11 mouse cellular contexts compared by ENCODE assay signal in the genomic region with DNA sequence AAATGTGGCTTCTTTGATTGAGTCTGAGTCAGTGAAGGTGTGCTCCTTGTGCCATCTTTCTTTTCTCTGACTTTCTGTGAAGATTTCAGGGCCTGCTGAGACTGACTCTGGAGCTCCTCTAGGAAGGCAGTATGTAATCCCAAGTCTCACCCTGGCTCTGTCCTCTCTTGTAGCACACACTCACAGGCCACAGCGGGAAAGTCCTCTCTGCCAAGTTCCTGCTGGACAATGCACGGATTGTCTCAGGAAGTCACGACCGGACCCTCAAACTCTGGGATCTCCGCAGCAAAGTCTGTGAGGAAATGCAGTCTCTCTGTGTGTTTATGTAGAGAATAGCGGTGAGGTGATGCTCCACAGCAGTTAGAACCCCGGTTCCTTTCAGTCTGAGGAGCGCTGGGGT. TPM values are rescaled to one million over a fixed set of nuclear protein-coding genes. Genes with fewer than 3 reads are reported as not detected.
DNase-seq lines count a peak whose midpoint lies in the region; ATAC-seq and TF ChIP-seq lines count a peak whose summit lies in the region.
"Had no signal": no experiment of that assay in that cellular context is flagged by ENCODE, and none has a peak within 500 bp of the region (broad histone marks: within the 10 kb centered on the region; RNA-seq: fewer than 3 reads in every experiment).

No protein-coding gene starts in this region.

- H3K9ac ChIP-seq in intestine, embryonic 14.5 days (ENCODE audit: low read length) = no peak overlapping the region
- H3K9ac ChIP-seq: liver, postnatal 0 days had no signal

- no peak overlapping the region for H3K4me3 ChIP-seq in heart, embryonic 10.5 days
- H3K4me3 ChIP-seq in intestine, embryonic 14.5 days (ENCODE audit: low read depth, low read length) = no peak overlapping the region
- H3K4me3 ChIP-seq in olfactory bulb, adult 2 months (ENCODE audit: insufficient read depth, low read depth, low read length) = no peak overlapping the region

- TF ChIP-seq CTCF in olfactory bulb, adult 2 months (IDR thresholded peaks at IDR 0.05; ENCODE audit: insufficient read depth, low read depth, low read length) = no peak

- no peak for ATAC-seq in intestine, embryonic 14.5 days (replicated peaks; ENCODE audit: low FRiP score, low TSS enrichment, low read depth)
- ATAC-seq: liver, postnatal 0 days had no signal

- no peaks in the 10 kb centered on the region for H3K4me1 ChIP-seq in heart, embryonic 10.5 days
- H3K4me1 ChIP-seq in intestine, embryonic 14.5 days (replicated peaks; ENCODE audit: control insufficient read depth, insufficient read depth, low read length) = peaks cover 3% of the 10 kb centered on the region; the same call in 1 of the 2 replicates
- H3K4me1 ChIP-seq in olfactory bulb, adult 2 months (ENCODE audit: control insufficient read depth, insufficient read depth, low read length) = peaks cover 8% of the 10 kb centered on the region

- 78% methylated on average over 8 of the region's 8 CpGs for WGBS in heart, embryonic 10.5 days
- 64% methylated on average over 8 of the region's 8 CpGs for WGBS in intestine, embryonic 14.5 days
- 51% methylated on average over 8 of the region's 8 CpGs for WGBS in olfactory bulb, adult 2 months

- H3K9me3 ChIP-seq in heart, embryonic 10.5 days = no peaks in the 10 kb centered on the region
- no peaks in the 10 kb centered on the region for H3K9me3 ChIP-seq in intestine, embryonic 14.5 days (ENCODE audit: control insufficient read depth, low read length)

- intact Hi-C loops in left cerebral cortex, postnatal 4 days (cut with DNase I) = no loop called here
- intact Hi-C loops in left cerebral cortex, postnatal 36 days (cut with DNase I) = loop anchor here (5.0 kb wide), 1 partner anchor 67 kb away; a partner anchor contains a TSS

- H3K4me2 ChIP-seq in intestine, embryonic 14.5 days (ENCODE audit: low read length) = no peak overlapping the region

- H3K27me3 ChIP-seq in heart, embryonic 10.5 days (ENCODE audit: insufficient read depth, poor library complexity, severe bottlenecking) = no peaks in the 10 kb centered on the region
- H3K27me3 ChIP-seq in intestine, embryonic 14.5 days (replicated peaks; ENCODE audit: control insufficient read depth, insufficient read depth, low read length) = no peaks in the 10 kb centered on the region

- no peak overlapping the region for H3K27ac ChIP-seq in heart, embryonic 10.5 days
- peak overlapping the region; percentile 70 for H3K27ac ChIP-seq in intestine, embryonic 14.5 days (ENCODE audit: low read depth)
- H3K27ac ChIP-seq in olfactory bulb, adult 2 months (ENCODE audit: insufficient read depth, low read depth, low read length) = 0 out of 2 replicates have a peak overlapping the region, but pooled peaks have one; percentile 50

- peaks cover 89% of the 10 kb centered on the region for H3K36me3 ChIP-seq in heart, embryonic 10.5 days
- H3K36me3 ChIP-seq in intestine, embryonic 14.5 days (ENCODE audit: control insufficient read depth, insufficient read depth, low read length) = peaks cover 82% of the 10 kb centered on the region

- DNase-seq in heart, adult 11 months = peak; percentile 95
- no peak for DNase-seq in heart, embryonic 10.5 days (ENCODE audit: low spot score)
- peak; percentile 38 for DNase-seq in left cerebral cortex, postnatal 4 days
- no peak for DNase-seq in left cerebral cortex, postnatal 36 days (ENCODE audit: low spot score in 2 of 2)
- DNase-seq in intestine, embryonic 14.5 days (ENCODE audit: low spot score) = no peak
- no peak for DNase-seq in layer of hippocampus, adult 9-11 months
- no peak for DNase-seq in embryo, embryonic 9.5 days (ENCODE audit: extremely low spot score)
- DNase-seq: adrenal gland, postnatal 25 days; liver, postnatal 0 days; thymus, adult 2 months had no signal

- no peak for TF ChIP-seq POLR2A in olfactory bulb, adult 2 months (IDR thresholded peaks at IDR 0.05; ENCODE audit: insufficient read depth, low read depth, low read length)

RNA-seq across cellular contexts. Expression of a gene that starts 17.8 kb away (rescaled TPM):
- 1.9 and 2.0 TPM in 2 replicates for polyA plus RNA-seq in heart, embryonic 10.5 days (2016; fragmentation: Nextera tagmentation; extraction: Ambion mirVana)
- total RNA-seq in left cerebral cortex, postnatal 4 days (2021) = 1 to 10 TPM; 1.1 to 2.0 TPM
- total RNA-seq in left cerebral cortex, postnatal 36 days (2021) = 1 to 10 TPM; 2.0 to 3.7 TPM
- polyA plus RNA-seq in intestine, embryonic 14.5 days (2014; fragmentation: Nextera tagmentation; extraction: Ambion mirVana) = 1.8 and 2.0 TPM in 2 replicates
- polyA plus RNA-seq in olfactory bulb, adult 2 months (2012; ENCODE audit: insufficient read depth, insufficient read length, low replicate concordance, missing spikeins) = not detected in 2 replicates

RNA-seq across cellular contexts. Expression of a gene that starts 30.0 kb away (rescaled TPM):
- polyA plus RNA-seq in heart, embryonic 10.5 days (2016; fragmentation: Nextera tagmentation; extraction: Ambion mirVana) = 32.1 and 33.5 TPM in 2 replicates
- 10 to 100 TPM; 79.4 to 83.8 TPM for total RNA-seq in left cerebral cortex, postnatal 4 days (2021)
- total RNA-seq in left cerebral cortex, postnatal 36 days (2021) = 10 to 100 TPM; 56.6 to 77.5 TPM
- 32.4 and 33.8 TPM in 2 replicates for polyA plus RNA-seq in intestine, embryonic 14.5 days (2014; fragmentation: Nextera tagmentation; extraction: Ambion mirVana)
- polyA plus RNA-seq in olfactory bulb, adult 2 months (2012; ENCODE audit: insufficient read depth, insufficient read length, low replicate concordance, missing spikeins) = not detected in 2 replicates

Comparison
In these comparisons a context has a peak if more than half of its experiments do, and no peak if none do; other contexts are left out.
1. DNase-seq: peak in heart, adult 11 months (single experiment) and left cerebral cortex, postnatal 4 days (single experiment); none in heart, embryonic 10.5 days (single experiment), left cerebral cortex, postnatal 36 days (0 of 2), intestine, embryonic 14.5 days (single experiment), layer of hippocampus, adult 9-11 months (single experiment) and embryo, embryonic 9.5 days (single experiment).